Mouse (Mus musculus) cortical plate, adult 2 months (tissue): ENCODE measurements around the gene Klhl26.

Source experiments
- CTCF ChIP-seq: fragments of 200-500 bp; IDR thresholded peaks from 2 replicates; pipeline ENCODE4 v1.5.1; 2011; ENCODE audit warnings: mild to moderate bottlenecking, control low read depth, low read length; ENCODE audit not compliant: insufficient read depth; ENCODE audit errors: extremely low read depth
- POLR2A ChIP-seq: fragments of 200-500 bp; IDR thresholded peaks from 2 replicates; pipeline ENCODE4 v1.6.1; 2011; ENCODE audit warnings: mild to moderate bottlenecking, low read length, control low read depth; ENCODE audit not compliant: insufficient read depth; ENCODE audit errors: extremely low read depth

DNA sequence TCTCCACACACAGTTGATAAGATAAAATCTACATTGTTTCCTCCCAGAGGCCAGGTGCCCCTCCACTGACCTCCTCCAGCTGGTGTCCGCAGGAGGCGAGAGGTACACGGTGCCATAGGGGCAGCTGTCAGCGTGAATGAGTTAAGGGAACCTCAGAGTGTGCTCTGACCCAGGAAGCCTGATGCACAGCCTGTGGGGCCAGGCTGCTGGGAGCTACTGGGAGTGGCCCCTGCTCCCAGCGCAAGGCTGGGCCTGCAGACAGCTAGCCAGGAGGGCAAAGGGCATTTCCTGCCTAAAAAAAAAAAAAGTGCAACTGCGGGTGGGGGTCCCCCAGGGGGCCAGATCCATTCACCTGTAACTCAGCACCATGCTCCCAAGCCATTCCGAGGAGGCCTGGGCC lies 71.6 kb downstream of the Klhl26 start:
- TF ChIP-seq CTCF = no peak
- TF ChIP-seq POLR2A = no peak
